Mouse (Mus musculus) forebrain, embryonic 14.5 days (tissue): ENCODE results near the gene Pcp4. TPM values are rescaled to one million over a fixed set of nuclear protein-coding genes. Genes with fewer than 3 reads are reported as not detected.

ENCODE experiments used
- ATAC-seq: fragments of 200-750 bp; cut with Nextera tagmentation; 2 replicates; pipeline ENCODE4 v1.8.0; 2017; ENCODE audit warnings: mild to moderate bottlenecking, moderate library complexity
- DNase-seq: peaks from one replicate; pipeline ENCODE4 v3.0.0-alpha.2; 2015; ENCODE audit warnings: low spot score
- H3K27ac ChIP-seq: fragments of 300-500 bp; sonication (generic); 2 replicates; pipeline ENCODE4 v1.5.1; 2014; ENCODE audit warnings: low read depth, mild to moderate bottlenecking, control low read depth, low read length, moderate library complexity
- H3K27me3 ChIP-seq: fragments of 300-500 bp; sonication (generic); replicated peaks from 2 replicates; pipeline ENCODE4 v1.6.1; 2014; ENCODE audit warnings: low read length, control low read depth, mixed read lengths; ENCODE audit not compliant: control insufficient read depth, insufficient read depth
- H3K36me3 ChIP-seq: fragments of 300-500 bp; sonication (generic); 2 replicates; pipeline ENCODE4 v1.6.1; 2014; ENCODE audit warnings: low read length, control low read depth; ENCODE audit not compliant: control insufficient read depth, insufficient read depth
- H3K4me1 ChIP-seq: fragments of 300-500 bp; sonication (generic); 2 replicates; pipeline ENCODE4 v1.6.1; 2014; ENCODE audit warnings: antibody characterized with exemption, low read length, control low read depth; ENCODE audit not compliant: control insufficient read depth, insufficient read depth
- H3K4me2 ChIP-seq: fragments of 300-500 bp; sonication (generic); 2 replicates; pipeline ENCODE4 v1.6.1; 2014; ENCODE audit warnings: mild to moderate bottlenecking, control low read depth, low read length
- H3K4me3 ChIP-seq: fragments of 300-500 bp; sonication (generic); 2 replicates; pipeline ENCODE4 v1.5.1; 2014; ENCODE audit warnings: low read depth, low read length, control low read depth
- H3K9ac ChIP-seq: fragments of 300-500 bp; sonication (generic); 2 replicates; pipeline ENCODE4 v1.6.1; 2014; ENCODE audit warnings: mild to moderate bottlenecking, low read length, control low read depth, moderate library complexity
- H3K9me3 ChIP-seq: fragments of 300-500 bp; sonication (generic); replicated peaks from 2 replicates; pipeline ENCODE4 v1.6.1; 2016; ENCODE audit warnings: low read length, control low read depth, mixed read lengths; ENCODE audit not compliant: control insufficient read depth
- WGBS: fragments of 180-500 bp; shearing (Covaris S2); extraction: QIAGEN DNeasy Blood & Tissue Kit; methylation state at CpG from one replicate; pipeline ENCODE4 v1.1.7; 2014; 5-methylcytosine and 5-hydroxymethylcytosine counted together
- polyA plus RNA-seq: library from polyadenylated mRNA; unstranded; fragments of >200 nt; fragmentation: Nextera tagmentation; extraction: Ambion mirVana; gene quantifications from 2 replicates; pipeline ENCODE4 v1.2.1, GENCODE M21; 2014

Gene Pcp4
- polyA plus RNA-seq = 204 and 211 TPM in 2 replicates

DNA sequence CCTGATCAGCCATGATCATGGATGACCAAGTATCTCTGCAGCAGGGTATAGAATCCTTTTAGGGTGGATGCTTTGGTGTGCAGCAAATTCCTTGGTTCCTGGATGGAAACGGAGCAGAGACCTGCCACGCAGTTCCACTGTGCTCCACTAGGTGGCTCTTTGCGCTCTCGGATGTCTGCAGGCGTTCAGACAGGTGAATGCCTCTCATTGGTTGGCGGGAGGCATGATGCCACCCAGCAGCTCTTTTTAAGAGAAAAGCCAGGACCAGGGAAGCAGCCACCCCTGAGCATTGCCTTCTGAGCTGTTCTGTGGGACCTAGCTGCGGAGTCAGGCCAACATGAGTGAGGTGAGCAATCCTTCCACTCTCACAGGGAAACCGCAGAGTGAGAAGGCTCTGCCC lies at the start of gene Pcp4:
Gene Pcp4, plus strand, starts transcription at position 162 of the 400 bp plus-strand sequence.
- H3K9ac ChIP-seq = no peak within 1 kb of the TSS; the same call in 1 of the 2 replicates
- no peaks in the 10 kb centered on the region for H3K36me3 ChIP-seq
- peaks cover 17% of the 10 kb centered on the region for H3K4me1 ChIP-seq
- DNase-seq (peak; percentile 89), ATAC-seq (peak; percentile 70)
- H3K27me3 ChIP-seq = no peaks in the 10 kb centered on the region
- peak within 1 kb of the TSS; percentile 15; the same call in 1 of the 2 replicates for H3K4me3 ChIP-seq
- peak within 1 kb of the TSS; percentile 45 for H3K4me2 ChIP-seq
- no peaks in the 10 kb centered on the region for H3K9me3 ChIP-seq
- H3K27ac ChIP-seq = no peak within 1 kb of the TSS
- WGBS = 7% methylated on average over 8 of the region's 8 CpGs

DNA sequence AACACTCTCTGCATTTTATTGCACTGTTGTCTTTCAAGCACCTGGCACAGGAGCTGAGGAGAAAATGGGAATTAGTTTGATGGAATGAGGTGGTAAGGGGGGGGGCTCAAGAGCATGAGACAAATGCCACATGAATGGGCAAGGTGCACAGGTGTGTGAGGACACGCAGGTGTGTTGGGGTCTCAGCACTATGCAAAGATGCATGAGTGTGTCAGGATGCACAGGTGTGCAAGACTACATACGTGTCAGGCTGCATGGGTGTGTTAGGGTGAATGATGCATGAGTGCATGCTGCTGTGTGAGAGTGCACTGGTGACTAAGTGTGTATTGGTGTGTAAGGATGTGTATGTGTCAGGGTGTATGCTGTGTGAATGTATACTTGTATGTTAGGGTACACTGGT lies 42.4 kb upstream of the Pcp4 start:
- no peak for DNase-seq
- 84% methylated on average over 2 of the region's 2 CpGs for whole genome bisulfite sequencing
- H3K27ac ChIP-seq = no peak overlapping the region
- H3K27me3 ChIP-seq = no peaks in the 10 kb centered on the region
- no peak overlapping the region for H3K4me3 ChIP-seq
- H3K4me2 ChIP-seq = no peak overlapping the region
- no peaks in the 10 kb centered on the region for H3K9me3 ChIP-seq
- no peaks in the 10 kb centered on the region for H3K4me1 ChIP-seq
- ATAC-seq = no peak
- H3K36me3 ChIP-seq = no peaks in the 10 kb centered on the region
- H3K9ac ChIP-seq = no peak overlapping the region

GRCm38 (mm10) chr16:96426671-96427070 lies 40.7 kb upstream of the Pcp4 start:
- no peak overlapping the region for H3K27ac ChIP-seq
- WGBS = 85% methylated on average over 7 of the region's 7 CpGs

DNA sequence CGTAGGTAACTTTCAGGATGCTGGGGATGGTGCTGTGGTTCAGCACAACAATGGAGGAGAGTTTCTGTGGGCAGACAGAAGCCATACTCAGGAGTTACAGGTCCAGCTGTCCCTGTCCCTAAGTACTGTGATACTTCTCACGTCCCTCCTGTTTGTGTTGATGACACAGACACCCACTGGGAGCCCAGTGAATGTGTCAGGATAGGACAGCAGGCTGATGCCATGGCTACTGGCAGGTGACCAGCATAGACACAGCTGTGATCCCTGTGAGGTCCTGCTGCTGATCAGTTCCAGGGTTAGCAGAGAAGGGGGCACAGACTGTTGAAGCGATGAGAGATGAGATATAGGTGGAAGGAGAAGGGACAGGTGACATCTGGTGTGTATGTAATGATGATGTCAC lies 38.4 kb upstream of the Pcp4 start:
- Histone ChIP-seq H3K4me3 (no peak overlapping the region), H3K27ac (no peak overlapping the region)

More at GRCm38 (mm10) chr16:96426671-96427070, 40.7 kb upstream of the Pcp4 start:
- no peaks in the 10 kb centered on the region for H3K4me1 ChIP-seq
- H3K4me3 ChIP-seq = no peak overlapping the region
- ATAC-seq (no peak), DNase-seq (no peak)
- no peaks in the 10 kb centered on the region for H3K36me3 ChIP-seq
- H3K27me3 ChIP-seq = no peaks in the 10 kb centered on the region
- H3K9ac ChIP-seq = no peak overlapping the region
- H3K4me2 ChIP-seq = no peak overlapping the region
- H3K9me3 ChIP-seq = no peaks in the 10 kb centered on the region

DNA sequence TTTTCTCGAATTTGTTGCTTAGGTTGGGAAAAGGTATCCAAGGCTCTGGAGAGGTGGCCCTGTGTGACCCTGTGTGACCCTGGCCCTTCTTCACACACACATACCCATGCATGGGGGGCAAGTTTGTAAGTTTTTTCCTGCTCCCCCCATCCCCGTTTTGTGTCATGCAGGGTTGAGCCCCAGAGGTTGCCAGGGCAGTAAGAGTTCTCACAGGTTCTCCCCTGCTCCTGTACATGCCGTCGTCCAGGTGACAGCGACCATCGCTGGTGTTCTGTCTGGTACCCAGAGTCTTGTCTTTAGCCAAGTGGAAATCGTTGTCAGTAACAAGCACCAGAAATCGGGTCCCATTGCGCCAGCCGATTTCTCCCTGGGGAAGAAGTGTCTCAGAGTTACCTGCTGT lies 34.1 kb upstream of the Pcp4 start:
- ATAC-seq (no peak), DNase-seq (no peak)
- Histone ChIP-seq H3K9me3 (no peaks in the 10 kb centered on the region), H3K27me3 (no peaks in the 10 kb centered on the region), H3K36me3 (no peaks in the 10 kb centered on the region), H3K4me3 (no peak overlapping the region), H3K4me2 (no peak overlapping the region), H3K9ac (no peak overlapping the region), H3K27ac (no peak overlapping the region), H3K4me1 (no peaks in the 10 kb centered on the region)
- 90% methylated on average over 10 of the region's 10 CpGs for WGBS

More for the DNA sequence above, 38.4 kb upstream of the Pcp4 start:
- H3K9ac ChIP-seq = no peak overlapping the region
- H3K4me1 ChIP-seq = no peaks in the 10 kb centered on the region
- no peak overlapping the region for H3K4me2 ChIP-seq
- no peaks in the 10 kb centered on the region for H3K9me3 ChIP-seq
- H3K27me3 ChIP-seq = no peaks in the 10 kb centered on the region
- whole genome bisulfite sequencing = 72% methylated on average over 3 of the region's 3 CpGs
- DNase-seq (no peak), ATAC-seq (no peak)
- no peaks in the 10 kb centered on the region for H3K36me3 ChIP-seq

- no peak overlapping the region for H3K9ac ChIP-seq
- H3K27ac ChIP-seq = no peak overlapping the region
- ATAC-seq (no peak), DNase-seq (no peak)
- no peaks in the 10 kb centered on the region for H3K9me3 ChIP-seq
- H3K4me1 ChIP-seq = no peaks in the 10 kb centered on the region
- no peak overlapping the region for H3K4me2 ChIP-seq
- H3K36me3 ChIP-seq = no peaks in the 10 kb centered on the region
- H3K4me3 ChIP-seq = no peak overlapping the region
- no peaks in the 10 kb centered on the region for H3K27me3 ChIP-seq
- WGBS = 86% methylated on average over 3 of the region's 3 CpGs
Observed at GRCm38 (mm10) chr16:96434024-96434785, 33.2 kb upstream of the Pcp4 start.

DNA sequence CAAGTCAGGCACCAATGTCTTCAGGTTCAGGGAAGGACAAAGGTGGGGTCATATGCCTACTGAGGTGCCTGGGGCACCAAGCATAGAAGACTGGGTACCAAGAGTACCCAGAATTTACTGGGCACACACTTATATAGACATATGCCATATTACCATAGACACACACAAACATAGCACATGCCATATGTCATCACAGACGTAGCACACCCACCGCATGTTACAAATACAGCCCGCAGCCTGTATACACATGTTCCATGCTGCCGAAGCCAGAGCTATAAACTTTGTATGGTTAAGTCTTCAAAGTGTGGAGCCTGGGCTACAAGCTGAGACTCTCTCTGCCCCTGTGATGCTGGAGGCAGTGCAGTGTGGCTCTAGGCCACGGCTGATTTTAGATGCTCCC lies 28.5 kb upstream of the Pcp4 start:
- H3K4me1 ChIP-seq = no peaks in the 10 kb centered on the region
- no peak overlapping the region for H3K27ac ChIP-seq
- H3K27me3 ChIP-seq = no peaks in the 10 kb centered on the region
- H3K4me2 ChIP-seq = no peak overlapping the region
- no peaks in the 10 kb centered on the region for H3K36me3 ChIP-seq
- ATAC-seq (peak; percentile 73; the same call in 1 of the 2 replicates), DNase-seq (peak; percentile 63)
- no peak overlapping the region for H3K9ac ChIP-seq
- no peaks in the 10 kb centered on the region for H3K9me3 ChIP-seq
- H3K4me3 ChIP-seq = no peak overlapping the region
- WGBS = 82% methylated on average over 5 of the region's 5 CpGs

DNA sequence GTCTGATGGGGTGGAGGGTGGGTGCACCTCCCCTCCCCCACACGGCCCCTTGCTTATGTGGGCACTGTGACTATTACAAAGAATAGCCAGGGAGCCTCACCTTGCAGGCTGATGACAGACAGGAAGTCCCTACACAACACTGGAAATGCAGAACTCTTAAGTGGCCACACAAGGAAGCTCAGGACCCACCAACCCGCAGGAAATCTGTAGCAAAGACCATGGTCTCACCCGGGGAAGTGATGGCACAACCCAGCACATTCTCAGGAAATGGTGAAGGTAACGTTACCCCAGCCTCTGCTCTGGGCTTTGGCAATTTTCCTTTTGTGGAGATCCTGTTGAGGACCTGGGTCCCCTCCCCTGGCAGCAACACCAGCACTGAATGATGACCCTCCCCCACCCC lies 27.7 kb upstream of the Pcp4 start:
- Histone ChIP-seq H3K4me3 (no peak overlapping the region), H3K9ac (no peak overlapping the region), H3K27me3 (no peaks in the 10 kb centered on the region), H3K36me3 (no peaks in the 10 kb centered on the region), H3K4me1 (no peaks in the 10 kb centered on the region), H3K4me2 (no peak overlapping the region), H3K9me3 (no peaks in the 10 kb centered on the region), H3K27ac (no peak overlapping the region)
- ATAC-seq (no peak), DNase-seq (no peak)
- WGBS = 79% methylated on average over 4 of the region's 4 CpGs

- Histone ChIP-seq H3K9me3 (no peaks in the 10 kb centered on the region), H3K27ac (no peak overlapping the region), H3K36me3 (no peaks in the 10 kb centered on the region), H3K4me2 (no peak overlapping the region), H3K4me1 (no peaks in the 10 kb centered on the region), H3K9ac (no peak overlapping the region), H3K4me3 (no peak overlapping the region), H3K27me3 (no peaks in the 10 kb centered on the region)
- WGBS = 77% methylated on average over 8 of the region's 8 CpGs
- peak; percentile 3 for DNase-seq
- no peak for ATAC-seq
Observed at GRCm38 (mm10) chr16:96440871-96441270, 26.5 kb upstream of the Pcp4 start.
